Mouse (Mus musculus) heart, embryonic 14.5 days (tissue): ENCODE measurements around the gene Calhm6. TPM values are rescaled to one million over a fixed set of nuclear protein-coding genes. Genes with fewer than 3 reads are reported as not detected.

Source experiments
- ATAC-seq: fragments of 200-750 bp; cut with Nextera tagmentation; 2 replicates; pipeline ENCODE4 v1.8.0; 2017; ENCODE audit warnings: low read depth, moderate TSS enrichment; ENCODE audit not compliant: insufficient number of reproducible peaks, insufficient read depth, low FRiP score
- H3K27ac ChIP-seq, 2 experiments: fragments of 200-500 bp in 1 of 2; fragments of 300-500 bp in 1 of 2; sonication (generic) in 1 of 2; replicated peaks in 1 of 2; 2 replicates each; pipeline ENCODE4 v1.5.1; 2012 to 2014; ENCODE audit warnings: low read depth in 2 of 2, low read length in 2 of 2, control low read depth in 1 of 2, mild to moderate bottlenecking in 1 of 2, mixed read lengths in 1 of 2; ENCODE audit not compliant: control insufficient read depth in 1 of 2, insufficient read depth in 1 of 2
- H3K27me3 ChIP-seq: fragments of 300-500 bp; sonication (generic); 2 replicates; pipeline ENCODE4 v1.6.1; 2014; ENCODE audit warnings: mild to moderate bottlenecking, low read length, control low read depth; ENCODE audit not compliant: control insufficient read depth, insufficient read depth
- H3K36me3 ChIP-seq: fragments of 300-500 bp; sonication (generic); 2 replicates; pipeline ENCODE4 v1.6.1; 2014; ENCODE audit warnings: mild to moderate bottlenecking, control low read depth, low read length, mixed read lengths; ENCODE audit not compliant: control insufficient read depth, insufficient read depth
- H3K4me1 ChIP-seq, 2 experiments: fragments of 200-500 bp in 1 of 2; fragments of 300-500 bp in 1 of 2; sonication (generic) in 1 of 2; 2 replicates each; pipeline ENCODE4 v1.6.1; 2012 to 2014; ENCODE audit warnings: low read length in 2 of 2, control low read depth in 1 of 2, mixed read lengths in 1 of 2; ENCODE audit not compliant: control insufficient read depth in 2 of 2, insufficient read depth in 2 of 2
- H3K4me2 ChIP-seq: fragments of 300-500 bp; sonication (generic); 2 replicates; pipeline ENCODE4 v1.6.1; 2014; ENCODE audit warnings: mild to moderate bottlenecking, low read length
- H3K4me3 ChIP-seq, 2 experiments: fragments of 200-500 bp in 1 of 2; fragments of 300-500 bp in 1 of 2; sonication (generic) in 1 of 2; 2 replicates each; pipeline ENCODE4 v1.5.1; 2012 to 2014; ENCODE audit warnings: low read length in 2 of 2, mild to moderate bottlenecking in 2 of 2, control low read depth in 1 of 2, low read depth in 1 of 2, moderate library complexity in 1 of 2; ENCODE audit not compliant: control insufficient read depth in 1 of 2, insufficient read depth in 1 of 2
- H3K9ac ChIP-seq: fragments of 300-500 bp; sonication (generic); 2 replicates; pipeline ENCODE4 v1.6.1; 2014; ENCODE audit warnings: mild to moderate bottlenecking, low read length
- H3K9me3 ChIP-seq: fragments of 300-500 bp; sonication (generic); 2 replicates; pipeline ENCODE4 v1.6.1; 2016; ENCODE audit warnings: low read length, control low read depth; ENCODE audit not compliant: control insufficient read depth
- WGBS: fragments of 180-500 bp; shearing (Covaris S2); extraction: QIAGEN DNeasy Blood & Tissue Kit; methylation state at CpG from one replicate; pipeline ENCODE4 v1.1.7; 2014; 5-methylcytosine and 5-hydroxymethylcytosine counted together
- polyA plus RNA-seq: library from polyadenylated mRNA; unstranded; fragments of >200 nt; fragmentation: Nextera tagmentation; extraction: Ambion mirVana; gene quantifications from 2 replicates; pipeline ENCODE4 v1.2.1, GENCODE M21; 2014

The Calhm6 gene
- polyA plus RNA-seq, 1 experiment from 2014 or later, result 0.74 TPM

DNA sequence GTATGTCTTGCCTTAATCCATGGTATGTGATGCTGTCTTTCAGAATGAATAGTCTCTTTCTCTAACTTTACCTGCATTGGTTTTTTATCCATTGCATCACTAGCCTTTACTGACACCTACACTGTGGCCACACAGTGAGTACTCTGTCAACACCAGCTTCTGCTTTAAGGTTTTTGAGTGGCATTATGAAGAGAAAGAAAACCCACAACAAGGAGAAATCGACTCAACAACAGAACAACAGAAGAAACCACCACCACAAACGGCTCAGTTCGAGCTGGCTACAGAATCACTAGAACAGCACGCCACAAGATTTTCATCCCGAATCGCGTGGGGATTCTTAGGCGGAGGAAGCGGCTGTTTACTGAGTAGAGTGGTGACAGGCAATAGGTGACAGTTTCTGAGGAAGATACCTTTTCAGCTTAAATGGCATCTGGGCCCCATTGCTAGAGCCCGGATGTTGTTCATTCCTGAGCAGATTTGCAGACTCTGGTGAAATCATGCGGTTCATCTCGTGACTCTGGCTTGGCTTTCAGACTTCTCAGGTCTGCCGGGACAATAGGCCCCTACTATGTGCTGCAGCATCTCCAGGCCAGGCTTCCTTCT lies 16.8 kb downstream of the Calhm6 start:
- 76% methylated on average over 13 of the region's 13 CpGs for WGBS
- Histone ChIP-seq H3K27me3 (no peaks in the 10 kb centered on the region), H3K4me3 (no peak overlapping the region), H3K27ac (no peak overlapping the region), H3K9me3 (no peaks in the 10 kb centered on the region), H3K4me1 (no peaks in the 10 kb centered on the region), H3K36me3 (no peaks in the 10 kb centered on the region), H3K9ac (no peak overlapping the region), H3K4me2 (no peak overlapping the region)
- no peak for ATAC-seq

DNA sequence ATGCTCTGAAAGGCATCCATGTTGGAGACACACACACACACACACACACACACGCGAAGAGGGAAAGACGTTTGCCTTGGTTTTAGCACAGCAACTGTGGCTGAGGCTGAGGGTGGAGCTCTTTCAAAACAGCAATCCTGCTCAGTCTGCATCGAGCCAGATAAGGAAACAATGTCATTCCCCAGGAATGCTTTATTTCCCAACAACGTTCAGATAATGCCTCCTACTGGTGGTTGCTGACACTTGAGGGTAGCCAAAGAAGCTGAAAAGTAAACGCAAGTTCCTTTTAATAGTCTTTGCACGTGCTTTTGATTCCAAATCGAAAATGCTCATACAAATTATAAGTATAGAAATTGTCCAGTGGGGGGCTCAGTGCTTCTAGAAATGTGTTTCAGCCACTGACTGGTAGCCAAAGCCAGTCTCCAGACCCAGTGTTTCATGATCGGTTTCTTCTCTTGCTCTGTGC lies 31.3 kb downstream of the Calhm6 start, which contains the start of gene Calhm5:
Gene Calhm5 (minus strand): TSS at position 102 of the 466 bp plus-strand sequence.
- no peaks in the 10 kb centered on the region for H3K9me3 ChIP-seq
- H3K4me3 ChIP-seq, result peak within 1 kb of the TSS; percentile 43 to 47
- peak; percentile 83; the same call in 1 of the 2 replicates for ATAC-seq
- no peaks in the 10 kb centered on the region for H3K36me3 ChIP-seq
- H3K9ac ChIP-seq, result peak within 1 kb of the TSS; percentile 77
- WGBS, result 9% methylated on average over 9 of the region's 9 CpGs
- H3K4me2 ChIP-seq, result peak within 1 kb of the TSS; percentile 75
- no peaks in the 10 kb centered on the region for H3K27me3 ChIP-seq
- peak within 1 kb of the TSS; percentile 36 to 74 for H3K27ac ChIP-seq
- H3K4me1 ChIP-seq, result peaks cover 4 to 6% of the 10 kb centered on the region in 2 experiments; a peak in 2 of 4 replicates

DNA sequence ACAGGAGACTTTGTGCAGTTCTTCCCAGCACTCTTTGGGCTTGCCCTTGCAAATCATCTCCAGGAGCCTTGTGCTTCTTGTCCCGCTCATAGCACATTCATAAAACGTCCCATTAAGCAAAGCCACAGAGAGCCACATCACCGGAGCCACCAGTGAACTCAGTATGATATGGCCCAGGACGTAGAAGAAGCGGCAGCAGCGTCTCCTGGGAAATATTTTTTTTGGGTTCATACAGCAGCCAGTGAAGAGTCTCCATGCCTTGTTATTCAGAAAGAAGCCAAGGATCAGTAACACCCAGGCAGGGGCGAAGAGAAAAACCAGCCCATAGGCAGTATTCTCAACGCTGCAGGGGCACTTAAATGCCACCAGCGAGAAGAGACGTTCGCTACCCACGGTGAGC lies 31.8 kb downstream of the Calhm6 start:
- no peak for ATAC-seq
- WGBS, result 34% methylated on average over 12 of the region's 12 CpGs
- peak overlapping the region; percentile 43 to 47 for H3K4me3 ChIP-seq
- H3K4me1 ChIP-seq, result peaks cover 4 to 6% of the 10 kb centered on the region in 2 experiments; a peak in 2 of 4 replicates
- H3K27ac ChIP-seq, result peak overlapping the region; percentile 36 to 74
- no peaks in the 10 kb centered on the region for H3K9me3 ChIP-seq
- no peaks in the 10 kb centered on the region for H3K27me3 ChIP-seq
- H3K9ac ChIP-seq, result peak overlapping the region; percentile 77
- no peaks in the 10 kb centered on the region for H3K36me3 ChIP-seq
- H3K4me2 ChIP-seq, result peak overlapping the region; percentile 75

DNA sequence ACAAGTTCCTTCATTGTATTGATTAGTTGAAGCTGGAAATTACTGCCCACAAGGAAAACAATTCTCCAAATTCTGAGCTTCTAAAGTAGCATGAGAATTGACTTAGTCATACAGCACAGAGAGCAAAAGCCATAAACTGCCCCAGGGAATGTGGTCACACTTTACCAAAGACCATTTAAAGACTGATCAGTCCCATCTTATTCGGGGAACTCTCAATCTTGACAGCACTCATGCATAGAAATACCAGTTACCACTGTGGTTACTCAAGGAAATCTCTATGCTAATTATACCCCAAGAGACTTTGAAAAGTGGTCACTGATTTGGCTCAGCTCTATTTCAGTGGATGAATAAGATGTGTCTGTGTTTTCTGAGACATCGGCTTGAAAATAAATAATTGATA lies 32.6 kb downstream of the Calhm6 start:
- Histone ChIP-seq H3K9me3 (no peaks in the 10 kb centered on the region), H3K4me3 (peak overlapping the region in 1 of 2 experiments; percentile 47; a peak in 2 of 4 replicates), H3K27me3 (no peaks in the 10 kb centered on the region), H3K27ac (no peak overlapping the region), H3K4me1 (peaks cover 4 to 6% of the 10 kb centered on the region in 2 experiments; a peak in 2 of 4 replicates), H3K4me2 (peak overlapping the region; percentile 75), H3K9ac (no peak overlapping the region), H3K36me3 (no peaks in the 10 kb centered on the region)
- ATAC-seq, result no peak
- 69% methylated on average over 2 of the region's 2 CpGs for WGBS

DNA sequence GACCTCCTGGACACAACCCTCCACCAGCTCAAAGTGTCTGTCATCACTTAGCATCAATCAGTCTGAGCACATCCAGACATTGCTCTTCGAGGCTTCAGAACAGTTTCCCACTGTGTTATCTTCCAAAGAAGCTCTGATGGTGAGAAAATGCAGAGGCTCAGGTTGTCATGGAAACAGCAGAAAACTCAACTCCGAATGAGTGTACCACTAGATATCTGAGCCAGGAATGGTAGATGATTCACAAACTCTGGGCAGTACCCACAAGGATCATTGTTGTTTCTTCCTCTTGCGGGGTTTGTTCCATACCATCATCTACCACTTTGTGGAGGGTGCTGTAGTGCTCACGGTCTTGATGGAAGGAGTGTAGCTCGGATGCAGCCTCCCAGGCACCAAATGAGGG lies 35.9 kb downstream of the Calhm6 start:
- no peaks in the 10 kb centered on the region for H3K9me3 ChIP-seq
- no peaks in the 10 kb centered on the region for H3K36me3 ChIP-seq
- H3K27ac ChIP-seq, result no peak overlapping the region; a peak in 1 of 4 replicates
- no peak overlapping the region for H3K4me2 ChIP-seq
- no peak overlapping the region for H3K9ac ChIP-seq
- ATAC-seq, result peak; percentile 18; the same call in 1 of the 2 replicates
- 28% methylated on average over 5 of the region's 5 CpGs for WGBS
- H3K4me1 ChIP-seq, result peaks cover 4 to 6% of the 10 kb centered on the region in 2 experiments; a peak in 2 of 4 replicates
- no peak overlapping the region for H3K4me3 ChIP-seq
- no peaks in the 10 kb centered on the region for H3K27me3 ChIP-seq

DNA sequence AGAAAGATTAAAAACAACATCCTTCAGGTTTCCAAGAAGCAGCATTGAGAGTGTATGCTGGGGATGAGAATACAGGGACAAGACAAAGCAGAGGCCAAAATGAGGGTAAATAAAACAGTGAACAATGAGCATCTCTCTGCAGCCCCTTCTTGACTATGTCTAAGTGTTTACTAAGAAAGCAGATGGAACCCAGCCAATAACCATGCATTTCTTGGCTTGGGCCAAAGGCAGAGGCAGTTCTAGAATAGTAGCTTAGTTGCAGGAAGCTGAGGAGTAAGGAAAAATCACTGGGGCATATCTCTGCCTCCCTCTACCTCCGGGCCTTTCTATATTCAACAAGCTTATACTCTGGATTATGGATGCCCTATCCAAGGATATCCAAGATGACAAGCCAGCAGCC lies 37.3 kb downstream of the Calhm6 start:
- 71% methylated on average over 1 of the region's 1 CpGs for WGBS
- Histone ChIP-seq H3K9me3 (no peaks in the 10 kb centered on the region), H3K4me3 (no peak overlapping the region), H3K27me3 (no peaks in the 10 kb centered on the region), H3K4me1 (peaks cover 0 to 2% of the 10 kb centered on the region in 2 experiments; a peak in 1 of 4 replicates), H3K27ac (no peak overlapping the region), H3K36me3 (no peaks in the 10 kb centered on the region), H3K9ac (no peak overlapping the region), H3K4me2 (no peak overlapping the region)
- ATAC-seq, result no peak

DNA sequence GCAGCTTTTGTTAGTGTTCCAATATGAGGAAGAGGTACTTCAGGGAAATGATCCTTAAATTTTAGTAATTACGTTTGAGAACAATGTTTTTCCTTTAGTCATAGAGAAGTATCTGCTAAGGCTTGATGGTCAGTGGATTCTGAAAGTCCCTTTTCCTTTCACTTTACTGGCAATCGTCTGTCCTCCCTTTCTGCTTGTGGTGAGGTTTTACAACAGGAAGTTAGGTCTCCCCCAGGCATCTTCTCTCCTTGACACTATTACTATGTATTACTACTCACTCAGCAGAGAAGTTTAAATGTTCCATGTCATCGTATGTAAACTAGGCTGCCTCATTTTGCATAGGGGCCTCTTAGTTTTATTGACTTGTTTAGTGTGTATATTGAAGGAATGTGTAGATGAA lies 38.3 kb downstream of the Calhm6 start:
- Histone ChIP-seq H3K9ac (no peak overlapping the region), H3K9me3 (no peaks in the 10 kb centered on the region), H3K27me3 (no peaks in the 10 kb centered on the region), H3K27ac (no peak overlapping the region), H3K36me3 (no peaks in the 10 kb centered on the region), H3K4me3 (no peak overlapping the region), H3K4me2 (no peak overlapping the region), H3K4me1 (no peaks in the 10 kb centered on the region)
- 59% methylated on average over 3 of the region's 3 CpGs for WGBS
- no peak for ATAC-seq
